Mouse (Mus musculus): ENCODE data around the gene Hmgn1. TPM values are rescaled to one million over a fixed set of nuclear protein-coding genes. Genes with fewer than 3 reads are reported as not detected.

Gene Hmgn1
- polyA plus RNA-seq (2012; fragmentation: generic; extraction: Trizol): 100 to 1,000 TPM in 1 of 2 experiments, 10 to 100 TPM in 1; 97.9 to 264 TPM

GRCm38 (mm10) chr16:96127657-96128344 lies at the start of gene Hmgn1:
Gene Hmgn1 (minus strand): TSS chr16:96127729.

GRCm38 (mm10) chr16:96145110-96145800 lies 17.7 kb upstream of the Hmgn1 start, which contains the start of gene Wrb:
Gene Wrb (plus strand): TSS chr16:96145407.

GRCm38 (mm10) chr16:96082301-96083178 lies 45.0 kb downstream of the Hmgn1 start, which contains the start of gene Brwd1:
Gene Brwd1 (minus strand): TSS chr16:96082526.

Other genes starting within 250 kb of the Hmgn1 start
- gene Psmg1, start 136.8 kb downstream of the Hmgn1 start, polyA plus RNA-seq (2012; fragmentation: generic; extraction: Trizol): 10 to 100 TPM; 44.5 to 46.7 TPM
- gene Brwd1, start 45.2 kb downstream of the Hmgn1 start, polyA plus RNA-seq (2012; fragmentation: generic; extraction: Trizol): 1 to 10 TPM; 1.3 to 9.8 TPM
- gene Wrb, start 17.7 kb upstream of the Hmgn1 start, polyA plus RNA-seq (2012; fragmentation: generic; extraction: Trizol): 10 to 100 TPM in 1 of 2 experiments, 1 to 10 TPM in 1; 5.0 to 15.0 TPM
- under 1 TPM; 0.01 to 0.35 TPM for gene Lca5l, start 64.5 kb upstream of the Hmgn1 start, polyA plus RNA-seq (2012; fragmentation: generic; extraction: Trizol)
- under 1 TPM in 1 of 2 experiments, not detected in 1; 0.15 TPM for gene Sh3bgr, start 72.7 kb upstream of the Hmgn1 start, polyA plus RNA-seq (2012; fragmentation: generic; extraction: Trizol)
- not detected for gene B3galt5, start 108.1 kb upstream of the Hmgn1 start, polyA plus RNA-seq (2012; fragmentation: generic; extraction: Trizol)